Mouse (Mus musculus): ENCODE measurements around the gene Rgr. TPM values are rescaled to one million over a fixed set of nuclear protein-coding genes. Genes with fewer than 3 reads are reported as not detected.

The Rgr gene
- 0.11 TPM for polyA plus RNA-seq (2017; shearing (Covaris generic))

DNA sequence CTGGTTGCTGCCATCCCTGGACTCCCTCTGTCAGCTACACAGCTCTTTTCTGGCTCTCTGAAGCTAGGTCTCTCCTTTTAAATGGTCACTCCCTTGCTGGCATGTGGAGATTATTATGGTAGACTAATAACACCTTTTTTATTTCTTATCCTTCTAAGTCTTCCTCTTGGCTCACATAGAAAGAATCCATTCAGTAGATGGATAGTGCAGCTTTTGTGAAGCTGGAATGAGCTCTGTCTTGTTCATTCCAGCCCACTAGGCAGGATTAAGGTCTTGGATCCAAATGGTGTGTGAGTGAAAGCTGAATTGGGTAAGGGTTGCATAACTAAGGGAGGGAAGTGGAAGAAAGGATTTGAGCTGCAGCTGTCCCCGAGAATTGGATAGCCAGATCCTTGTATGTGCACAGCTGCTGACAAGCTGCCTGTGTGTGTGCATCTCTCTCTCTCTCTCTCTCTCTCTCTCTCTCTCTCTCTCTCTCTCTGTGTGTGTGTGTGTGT is at the start of gene Rgr:
Gene Rgr, minus strand, starts transcription at position 51 of the 497 bp plus-strand sequence.

GRCm38 (mm10) chr14:37097956-37098530 is 49.3 kb upstream of the Rgr start, which contains the start of gene Cdhr1:
Cdhr1 (minus strand) TSS chr14:37098347.

DNA sequence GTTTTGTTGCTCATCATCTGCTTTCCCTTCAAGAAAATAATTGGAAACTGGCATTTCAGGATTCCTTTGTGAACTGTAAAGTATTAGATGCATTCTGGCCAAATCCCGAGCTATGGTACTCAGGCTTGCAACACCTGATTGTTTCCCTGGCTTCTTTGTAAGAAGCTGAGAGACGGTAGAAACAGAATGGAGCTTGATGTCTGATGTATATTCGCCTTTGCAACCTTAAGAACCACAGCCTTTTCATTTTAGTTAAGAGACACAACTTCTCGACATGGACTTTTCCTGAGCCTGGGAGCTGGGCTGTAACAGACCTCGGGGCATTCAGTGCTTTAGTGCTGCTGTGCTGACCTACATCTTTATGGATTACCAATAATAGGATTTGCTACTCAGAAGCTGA is 18.9 kb upstream of the Rgr start, which contains the start of gene Lrit2:
Gene Lrit2, plus strand, starts transcription at position 301 of the 400 bp plus-strand sequence.

Other genes starting within 250 kb of the Rgr start
- 44.3 TPM for gene Ccser2, start 80.2 kb downstream of the Rgr start, polyA plus RNA-seq (2017; shearing (Covaris generic))
- not detected for gene Lrit1, start 5.9 kb upstream of the Rgr start, polyA plus RNA-seq (2017; shearing (Covaris generic))
- gene Lrit2, start 19.0 kb upstream of the Rgr start, polyA plus RNA-seq (2017; shearing (Covaris generic)): 0.06 TPM
- gene Cdhr1, start 49.4 kb upstream of the Rgr start, polyA plus RNA-seq (2017; shearing (Covaris generic)): not detected
- not detected for gene 2610528A11Rik, start 65.1 kb upstream of the Rgr start, polyA plus RNA-seq (2017; shearing (Covaris generic))
- 235 TPM for gene Ghitm, start 86.3 kb upstream of the Rgr start, polyA plus RNA-seq (2017; shearing (Covaris generic))